Mouse (Mus musculus): ENCODE data around the gene Cers6. TPM values are rescaled to one million over a fixed set of nuclear protein-coding genes. Genes with fewer than 3 reads are reported as not detected.
A peak's percentile ranks its signal among the peaks of the same experiment; 100 is the strongest.

The Cers6 gene
- polyA plus RNA-seq, 2 experiments: 2.0 to 6.7 TPM

GRCm38 (mm10) chr2:68978660-68979604 lies 117.7 kb downstream of the Cers6 start:
- 17% methylated on average over 12 of the region's 12 CpGs for WGBS (ENCODE audit: insufficient replicate concordance)
- Histone ChIP-seq H3K9ac (replicated peaks) (no peak overlapping the region), H3K4me3 (ENCODE audit: insufficient read depth in 1 of 2, low read depth in 2 of 2, low read length in 2 of 2) (no peak overlapping the region), H3K9me3 (ENCODE audit: control insufficient read depth, low read length) (no peaks in the 10 kb centered on the region), H3K36me3 (replicated peaks; ENCODE audit: control insufficient read depth, insufficient read depth, low read depth) (no peaks in the 10 kb centered on the region), H3K4me1 (replicated peaks; ENCODE audit: control insufficient read depth in 2 of 2, insufficient read depth in 2 of 2, low read length in 1 of 2) (peaks cover 0 to 26% of the 10 kb centered on the region in 2 experiments; a peak in 2 of 4 replicates), H3K4me2 (ENCODE audit: low read depth) (no peak overlapping the region), H3K27ac (no peak overlapping the region), H3K27me3 (ENCODE audit: control insufficient read depth, insufficient read depth, low read length) (no peaks in the 10 kb centered on the region)
- no peak for TF ChIP-seq EP300 (IDR thresholded peaks at IDR 0.05; ENCODE audit: low read depth)
- TF ChIP-seq CTCF (IDR thresholded peaks at IDR 0.05; ENCODE audit: low read depth): no peak
- ATAC-seq (ENCODE audit: insufficient read depth) (no peak), DNase-seq (ENCODE audit: low read depth in 3 of 3, low spot score in 3 of 3) (peak in 1 of 3 experiments; percentile 6)

GRCm38 (mm10) chr2:68981302-68981701 lies 120.1 kb downstream of the Cers6 start:
- 82% methylated on average over 9 of the region's 9 CpGs for WGBS (ENCODE audit: insufficient replicate concordance)
- H3K4me3 ChIP-seq (ENCODE audit: insufficient read depth in 1 of 2, low read depth in 2 of 2, low read length in 2 of 2): no peak overlapping the region
- no peaks in the 10 kb centered on the region for H3K36me3 ChIP-seq (replicated peaks; ENCODE audit: control insufficient read depth, insufficient read depth, low read depth)
- DNase-seq (ENCODE audit: low read depth in 3 of 3, low spot score in 3 of 3): no peak
- no peak for ATAC-seq (ENCODE audit: insufficient read depth)
- H3K9ac ChIP-seq (replicated peaks): no peak overlapping the region
- no peak for TF ChIP-seq EP300 (IDR thresholded peaks at IDR 0.05; ENCODE audit: low read depth)
- TF ChIP-seq CTCF (IDR thresholded peaks at IDR 0.05; ENCODE audit: low read depth): no peak
- no peak overlapping the region for H3K4me2 ChIP-seq (ENCODE audit: low read depth)
- no peaks in the 10 kb centered on the region for H3K9me3 ChIP-seq (ENCODE audit: control insufficient read depth, low read length)
- H3K27ac ChIP-seq: no peak overlapping the region
- H3K27me3 ChIP-seq (ENCODE audit: control insufficient read depth, insufficient read depth, low read length): no peaks in the 10 kb centered on the region
- H3K4me1 ChIP-seq (replicated peaks; ENCODE audit: control insufficient read depth in 2 of 2, insufficient read depth in 2 of 2, low read length in 1 of 2): peaks cover 0 to 15% of the 10 kb centered on the region in 2 experiments; a peak in 2 of 4 replicates

GRCm38 (mm10) chr2:68981756-68982409 lies 120.6 kb downstream of the Cers6 start:
- Histone ChIP-seq H3K4me2 (ENCODE audit: low read depth) (no peak overlapping the region), H3K27me3 (ENCODE audit: control insufficient read depth, insufficient read depth, low read length) (no peaks in the 10 kb centered on the region), H3K27ac (no peak overlapping the region), H3K9me3 (ENCODE audit: control insufficient read depth, low read length) (no peaks in the 10 kb centered on the region), H3K9ac (replicated peaks) (no peak overlapping the region), H3K4me3 (ENCODE audit: insufficient read depth in 1 of 2, low read depth in 2 of 2, low read length in 2 of 2) (no peak overlapping the region), H3K4me1 (replicated peaks; ENCODE audit: control insufficient read depth in 2 of 2, insufficient read depth in 2 of 2, low read length in 1 of 2) (peaks cover 0 to 14% of the 10 kb centered on the region in 2 experiments; a peak in 2 of 4 replicates), H3K36me3 (replicated peaks; ENCODE audit: control insufficient read depth, insufficient read depth, low read depth) (no peaks in the 10 kb centered on the region)
- no peak for DNase-seq (ENCODE audit: low read depth in 3 of 3, low spot score in 3 of 3)
- 64% methylated on average over 11 of the region's 11 CpGs for WGBS (ENCODE audit: insufficient replicate concordance)
- TF ChIP-seq CTCF (IDR thresholded peaks at IDR 0.05; ENCODE audit: low read depth) (no peak), EP300 (IDR thresholded peaks at IDR 0.05; ENCODE audit: low read depth) (no peak)
- no peak for ATAC-seq (ENCODE audit: insufficient read depth)

- ATAC-seq (ENCODE audit: insufficient read depth): no peak
- no peak overlapping the region for H3K9ac ChIP-seq (replicated peaks)
- H3K36me3 ChIP-seq (replicated peaks; ENCODE audit: control insufficient read depth, insufficient read depth, low read depth): no peaks in the 10 kb centered on the region
- peaks cover 0 to 14% of the 10 kb centered on the region in 2 experiments; a peak in 2 of 4 replicates for H3K4me1 ChIP-seq (replicated peaks; ENCODE audit: control insufficient read depth in 2 of 2, insufficient read depth in 2 of 2, low read length in 1 of 2)
- DNase-seq (ENCODE audit: low read depth in 3 of 3, low spot score in 3 of 3): no peak
- H3K27ac ChIP-seq: no peak overlapping the region
- H3K4me3 ChIP-seq (ENCODE audit: insufficient read depth in 1 of 2, low read depth in 2 of 2, low read length in 2 of 2): no peak overlapping the region
- TF ChIP-seq CTCF (IDR thresholded peaks at IDR 0.05; ENCODE audit: low read depth) (no peak), EP300 (IDR thresholded peaks at IDR 0.05; ENCODE audit: low read depth) (no peak)
- H3K4me2 ChIP-seq (ENCODE audit: low read depth): no peak overlapping the region
- WGBS (ENCODE audit: insufficient replicate concordance): 61% methylated on average over 3 of the region's 3 CpGs
- H3K9me3 ChIP-seq (ENCODE audit: control insufficient read depth, low read length): no peaks in the 10 kb centered on the region
- no peaks in the 10 kb centered on the region for H3K27me3 ChIP-seq (ENCODE audit: control insufficient read depth, insufficient read depth, low read length)
These were observed 121.7 kb downstream of the Cers6 start for GRCm38 (mm10) chr2:68982979-68983378.

GRCm38 (mm10) chr2:68983431-68983830 lies 122.2 kb downstream of the Cers6 start:
- Histone ChIP-seq H3K4me3 (ENCODE audit: insufficient read depth in 1 of 2, low read depth in 2 of 2, low read length in 2 of 2) (no peak overlapping the region), H3K4me1 (replicated peaks; ENCODE audit: control insufficient read depth in 2 of 2, insufficient read depth in 2 of 2, low read length in 1 of 2) (peaks cover 0 to 14% of the 10 kb centered on the region in 2 experiments; a peak in 2 of 4 replicates), H3K27ac (no peak overlapping the region), H3K4me2 (ENCODE audit: low read depth) (no peak overlapping the region), H3K9ac (replicated peaks) (no peak overlapping the region), H3K9me3 (ENCODE audit: control insufficient read depth, low read length) (no peaks in the 10 kb centered on the region), H3K27me3 (ENCODE audit: control insufficient read depth, insufficient read depth, low read length) (no peaks in the 10 kb centered on the region), H3K36me3 (replicated peaks; ENCODE audit: control insufficient read depth, insufficient read depth, low read depth) (no peaks in the 10 kb centered on the region)
- no peak for ATAC-seq (ENCODE audit: insufficient read depth)
- no peak for TF ChIP-seq EP300 (IDR thresholded peaks at IDR 0.05; ENCODE audit: low read depth)
- TF ChIP-seq CTCF (IDR thresholded peaks at IDR 0.05; ENCODE audit: low read depth): no peak
- WGBS (ENCODE audit: insufficient replicate concordance): 64% methylated on average over 3 of the region's 3 CpGs
- DNase-seq (ENCODE audit: low read depth in 3 of 3, low spot score in 3 of 3): no peak

All from liver, embryonic 14.5 days (tissue).